Mouse (Mus musculus): ENCODE results near the gene Camta1. TPM values are rescaled to one million over a fixed set of nuclear protein-coding genes. Genes with fewer than 3 reads are reported as not detected.
A peak's percentile ranks its signal among the peaks of the same experiment; 100 is the strongest.

Gene Camta1
- total and polyA plus RNA-seq, 2 experiments from 2014 or later: 127 to 145 TPM

GRCm38 (mm10) chr4:151302195-151303126, 559.2 kb downstream of the Camta1 start:
- TF ChIP-seq CTCF (IDR thresholded peaks at IDR 0.05; ENCODE audit: low read depth): peak; percentile 86
- H3K36me3 ChIP-seq (ENCODE audit: insufficient read depth, low read length): no peaks in the 10 kb centered on the region
- ATAC-seq (peak; percentile 57), DNase-seq (ENCODE audit: low spot score) (peak; percentile 75)
- H3K9me3 ChIP-seq (ENCODE audit: low read length): no peaks in the 10 kb centered on the region
- no peak overlapping the region for H3K27ac ChIP-seq
- 28% methylated on average over 11 of the region's 11 CpGs for WGBS
- H3K4me2 ChIP-seq (ENCODE audit: low read depth, low read length): no peak overlapping the region
- H3K4me1 ChIP-seq (ENCODE audit: insufficient read depth, low read length): 0 out of 2 replicates have a peak, but pooled peaks cover 13% of the 10 kb centered on the region
- H3K9ac ChIP-seq (replicated peaks; ENCODE audit: low read length): no peak overlapping the region
- H3K4me3 ChIP-seq (ENCODE audit: low read length): no peak overlapping the region
- H3K27me3 ChIP-seq (ENCODE audit: insufficient read depth, low read length): no peaks in the 10 kb centered on the region

- Histone ChIP-seq H3K27ac (no peak overlapping the region), H3K9ac (replicated peaks; ENCODE audit: low read length) (no peak overlapping the region), H3K36me3 (ENCODE audit: insufficient read depth, low read length) (no peaks in the 10 kb centered on the region), H3K4me1 (ENCODE audit: insufficient read depth, low read length) (0 out of 2 replicates have a peak, but pooled peaks cover 13% of the 10 kb centered on the region), H3K9me3 (ENCODE audit: low read length) (no peaks in the 10 kb centered on the region), H3K27me3 (ENCODE audit: insufficient read depth, low read length) (no peaks in the 10 kb centered on the region), H3K4me3 (ENCODE audit: low read length) (no peak overlapping the region), H3K4me2 (ENCODE audit: low read depth, low read length) (no peak overlapping the region)
- no peak for TF ChIP-seq CTCF (IDR thresholded peaks at IDR 0.05; ENCODE audit: low read depth)
- WGBS: 48% methylated on average over 9 of the region's 9 CpGs
- ATAC-seq (no peak), DNase-seq (ENCODE audit: low spot score) (peak; percentile 29)
These were observed 560.3 kb downstream of the Camta1 start for GRCm38 (mm10) chr4:151301337-151301736.

- Histone ChIP-seq H3K27me3 (ENCODE audit: insufficient read depth, low read length) (no peaks in the 10 kb centered on the region), H3K9ac (replicated peaks; ENCODE audit: low read length) (no peak overlapping the region), H3K27ac (no peak overlapping the region), H3K9me3 (ENCODE audit: low read length) (no peaks in the 10 kb centered on the region), H3K36me3 (ENCODE audit: insufficient read depth, low read length) (no peaks in the 10 kb centered on the region), H3K4me3 (ENCODE audit: low read length) (no peak overlapping the region), H3K4me2 (ENCODE audit: low read depth, low read length) (no peak overlapping the region), H3K4me1 (ENCODE audit: insufficient read depth, low read length) (0 out of 2 replicates have a peak, but pooled peaks cover 8% of the 10 kb centered on the region)
- 23% methylated on average over 15 of the region's 15 CpGs for WGBS
- TF ChIP-seq CTCF (IDR thresholded peaks at IDR 0.05; ENCODE audit: low read depth): no peak
- no peak for ATAC-seq
- no peak for DNase-seq (ENCODE audit: low spot score)
These were observed 561.0 kb downstream of the Camta1 start for GRCm38 (mm10) chr4:151300706-151301105.

- no peak for ATAC-seq
These were observed 566.0 kb downstream of the Camta1 start for GRCm38 (mm10) chr4:151295515-151296203.

GRCm38 (mm10) chr4:151288893-151289585, 572.6 kb downstream of the Camta1 start:
- Histone ChIP-seq H3K4me2 (ENCODE audit: low read depth, low read length) (no peak overlapping the region), H3K4me1 (ENCODE audit: insufficient read depth, low read length) (no peaks in the 10 kb centered on the region), H3K36me3 (ENCODE audit: insufficient read depth, low read length) (no peaks in the 10 kb centered on the region), H3K4me3 (ENCODE audit: low read length) (no peak overlapping the region), H3K27ac (no peak overlapping the region), H3K9ac (replicated peaks; ENCODE audit: low read length) (no peak overlapping the region), H3K9me3 (ENCODE audit: low read length) (no peaks in the 10 kb centered on the region), H3K27me3 (ENCODE audit: insufficient read depth, low read length) (no peaks in the 10 kb centered on the region)
- DNase-seq (ENCODE audit: low spot score) (no peak), ATAC-seq (no peak)
- TF ChIP-seq CTCF (IDR thresholded peaks at IDR 0.05; ENCODE audit: low read depth): no peak
- WGBS: 59% methylated on average over 6 of the region's 6 CpGs

More at GRCm38 (mm10) chr4:151295515-151296203, 566.0 kb downstream of the Camta1 start:
- H3K4me2 ChIP-seq (ENCODE audit: low read depth, low read length): no peak overlapping the region
- H3K9ac ChIP-seq (replicated peaks; ENCODE audit: low read length): no peak overlapping the region
- no peaks in the 10 kb centered on the region for H3K27me3 ChIP-seq (ENCODE audit: insufficient read depth, low read length)
- no peak overlapping the region for H3K27ac ChIP-seq
- no peaks in the 10 kb centered on the region for H3K36me3 ChIP-seq (ENCODE audit: insufficient read depth, low read length)
- no peaks in the 10 kb centered on the region for H3K9me3 ChIP-seq (ENCODE audit: low read length)
- DNase-seq (ENCODE audit: low spot score): no peak
- H3K4me3 ChIP-seq (ENCODE audit: low read length): no peak overlapping the region
- TF ChIP-seq CTCF (IDR thresholded peaks at IDR 0.05; ENCODE audit: low read depth): no peak
- 73% methylated on average over 13 of the region's 13 CpGs for WGBS
- no peaks in the 10 kb centered on the region for H3K4me1 ChIP-seq (ENCODE audit: insufficient read depth, low read length)

GRCm38 (mm10) chr4:151285905-151286445, 575.7 kb downstream of the Camta1 start:
- ATAC-seq (peak; percentile 10; the same call in 1 of the 2 replicates), DNase-seq (ENCODE audit: low spot score) (peak; percentile 43)
- H3K27ac ChIP-seq: peak overlapping the region; percentile 22; the same call in 1 of the 2 replicates
- no peak overlapping the region for H3K4me3 ChIP-seq (ENCODE audit: low read length)
- H3K27me3 ChIP-seq (ENCODE audit: insufficient read depth, low read length): no peaks in the 10 kb centered on the region
- H3K9me3 ChIP-seq (ENCODE audit: low read length): no peaks in the 10 kb centered on the region
- no peak overlapping the region for H3K9ac ChIP-seq (replicated peaks; ENCODE audit: low read length)
- H3K4me2 ChIP-seq (ENCODE audit: low read depth, low read length): no peak overlapping the region
- TF ChIP-seq CTCF (IDR thresholded peaks at IDR 0.05; ENCODE audit: low read depth): no peak
- no peaks in the 10 kb centered on the region for H3K36me3 ChIP-seq (ENCODE audit: insufficient read depth, low read length)
- WGBS: 22% methylated on average over 12 of the region's 12 CpGs
- no peaks in the 10 kb centered on the region for H3K4me1 ChIP-seq (ENCODE audit: insufficient read depth, low read length)
